Mouse (Mus musculus) forebrain, embryonic 12.5 days (tissue): Measurements from ENCODE around the gene Gpr157. TPM values are rescaled to one million over a fixed set of nuclear protein-coding genes. Genes with fewer than 3 reads are reported as not detected.

ENCODE experiments used
- ATAC-seq: fragments of 200-750 bp; cut with Nextera tagmentation; 2 replicates; pipeline ENCODE4 v1.8.0; 2017; ENCODE audit warnings: moderate TSS enrichment; ENCODE audit not compliant: low FRiP score
- H3K27ac ChIP-seq: fragments of 300-500 bp; sonication (generic); 2 replicates; pipeline ENCODE4 v1.5.1; 2016; ENCODE audit warnings: mild to moderate bottlenecking
- H3K27me3 ChIP-seq: fragments of 300-500 bp; sonication (generic); 2 replicates; pipeline ENCODE4 v1.6.1; 2016; ENCODE audit warnings: mild to moderate bottlenecking
- H3K36me3 ChIP-seq: fragments of 300-500 bp; sonication (generic); replicated peaks from 2 replicates; pipeline ENCODE4 v1.6.1; 2016; ENCODE audit warnings: mild to moderate bottlenecking
- H3K4me1 ChIP-seq: fragments of 300-500 bp; sonication (generic); 2 replicates; pipeline ENCODE4 v1.6.1; 2016
- H3K4me2 ChIP-seq: fragments of 300-500 bp; sonication (generic); 2 replicates; pipeline ENCODE4 v1.6.1; 2016; ENCODE audit warnings: mild to moderate bottlenecking, moderate library complexity
- H3K4me3 ChIP-seq: fragments of 300-500 bp; sonication (generic); replicated peaks from 2 replicates; pipeline ENCODE4 v1.5.1; 2016; ENCODE audit warnings: mild to moderate bottlenecking
- H3K9ac ChIP-seq: fragments of 300-500 bp; sonication (generic); 2 replicates; pipeline ENCODE4 v1.6.1; 2016; ENCODE audit warnings: mild to moderate bottlenecking
- H3K9me3 ChIP-seq: fragments of 300-500 bp; sonication (generic); 2 replicates; pipeline ENCODE4 v1.6.1; 2016
- WGBS: fragments of 180-500 bp; shearing (Covaris S2); methylation state at CpG from one replicate; pipeline ENCODE4 v1.1.7; 2016; 5-methylcytosine and 5-hydroxymethylcytosine counted together
- polyA plus RNA-seq: library from polyadenylated mRNA; unstranded; fragments of >200 nt; fragmentation: Nextera tagmentation; extraction: Ambion mirVana; gene quantifications from 2 replicates; pipeline ENCODE4 v1.2.1, GENCODE M21; 2016

Gpr157 gene
- polyA plus RNA-seq, 1 experiment from 2014 or later = 0.54 TPM

- Histone ChIP-seq H3K36me3 (no peaks in the 10 kb centered on the region), H3K4me1 (peaks cover 12% of the 10 kb centered on the region), H3K9ac (no peak within 1 kb of the TSS), H3K4me2 (peak within 1 kb of the TSS; percentile 45), H3K9me3 (no peaks in the 10 kb centered on the region), H3K27ac (no peak within 1 kb of the TSS), H3K27me3 (no peaks in the 10 kb centered on the region), H3K4me3 (peak within 1 kb of the TSS; percentile 14; the same call in 1 of the 2 replicates)
- ATAC-seq = peak; percentile 51; the same call in 1 of the 2 replicates
- 7% methylated on average over 15 of the region's 15 CpGs for WGBS
Measured at GRCm38 (mm10) chr4:150119055-150119454, 31.9 kb downstream of the Gpr157 start, which contains the start of gene Slc2a5. TSS of gene Slc2a5 (plus strand) at chr4:150119283.

GRCm38 (mm10) chr4:150119640-150120039 lies 32.5 kb downstream of the Gpr157 start:
- Histone ChIP-seq H3K9ac (no peak overlapping the region), H3K27me3 (no peaks in the 10 kb centered on the region), H3K27ac (no peak overlapping the region), H3K36me3 (no peaks in the 10 kb centered on the region), H3K4me2 (peak overlapping the region; percentile 45), H3K4me3 (0 out of 2 replicates have a peak overlapping the region, but pooled peaks have one; percentile 14), H3K4me1 (peaks cover 12% of the 10 kb centered on the region), H3K9me3 (no peaks in the 10 kb centered on the region)
- no peak for ATAC-seq
- 71% methylated on average over 14 of the region's 14 CpGs for WGBS

- ATAC-seq = no peak
- 65% methylated on average over 15 of the region's 15 CpGs for WGBS
- no peak overlapping the region for H3K4me2 ChIP-seq
- no peaks in the 10 kb centered on the region for H3K27me3 ChIP-seq
- no peak overlapping the region for H3K9ac ChIP-seq
- no peak overlapping the region for H3K4me3 ChIP-seq
- H3K36me3 ChIP-seq = no peaks in the 10 kb centered on the region
- H3K27ac ChIP-seq = no peak overlapping the region
- H3K9me3 ChIP-seq = no peaks in the 10 kb centered on the region
- H3K4me1 ChIP-seq = peaks cover 12% of the 10 kb centered on the region
Measured at GRCm38 (mm10) chr4:150120173-150120833, 33.1 kb downstream of the Gpr157 start.

- no peak for ATAC-seq
- H3K4me1 ChIP-seq = peaks cover 12% of the 10 kb centered on the region
Measured at GRCm38 (mm10) chr4:150121430-150121829, 34.3 kb downstream of the Gpr157 start.

GRCm38 (mm10) chr4:150122476-150122875 lies 35.3 kb downstream of the Gpr157 start:
- no peaks in the 10 kb centered on the region for H3K27me3 ChIP-seq
- peaks cover 12% of the 10 kb centered on the region for H3K4me1 ChIP-seq
- H3K9ac ChIP-seq = no peak overlapping the region
- H3K4me2 ChIP-seq = no peak overlapping the region
- H3K4me3 ChIP-seq = no peak overlapping the region
- H3K9me3 ChIP-seq = no peaks in the 10 kb centered on the region
- no peak overlapping the region for H3K27ac ChIP-seq
- H3K36me3 ChIP-seq = no peaks in the 10 kb centered on the region
- ATAC-seq = no peak
- WGBS = 75% methylated on average over 3 of the region's 3 CpGs

More at GRCm38 (mm10) chr4:150121430-150121829, 34.3 kb downstream of the Gpr157 start:
- Histone ChIP-seq H3K36me3 (no peaks in the 10 kb centered on the region), H3K27ac (no peak overlapping the region), H3K27me3 (no peaks in the 10 kb centered on the region), H3K4me3 (no peak overlapping the region), H3K4me2 (no peak overlapping the region), H3K9me3 (no peaks in the 10 kb centered on the region), H3K9ac (no peak overlapping the region)
- WGBS = 81% methylated on average over 8 of the region's 8 CpGs

GRCm38 (mm10) chr4:150126373-150126772 lies 39.2 kb downstream of the Gpr157 start:
- no peak overlapping the region for H3K4me3 ChIP-seq
- no peaks in the 10 kb centered on the region for H3K27me3 ChIP-seq
- no peaks in the 10 kb centered on the region for H3K36me3 ChIP-seq
- no peak overlapping the region for H3K27ac ChIP-seq
- ATAC-seq = no peak
- H3K4me1 ChIP-seq = peaks cover 4% of the 10 kb centered on the region
- no peak overlapping the region for H3K9ac ChIP-seq
- WGBS = 94% methylated on average over 5 of the region's 5 CpGs
- no peaks in the 10 kb centered on the region for H3K9me3 ChIP-seq
- H3K4me2 ChIP-seq = no peak overlapping the region

- H3K27me3 ChIP-seq = peaks cover 4% of the 10 kb centered on the region; the same call in 1 of the 2 replicates
- H3K36me3 ChIP-seq = no peaks in the 10 kb centered on the region
- no peak overlapping the region for H3K4me3 ChIP-seq
- H3K4me2 ChIP-seq = no peak overlapping the region
- WGBS = 96% methylated on average over 7 of the region's 7 CpGs
- no peak overlapping the region for H3K9ac ChIP-seq
- H3K4me1 ChIP-seq = peaks cover 10% of the 10 kb centered on the region
- H3K27ac ChIP-seq = no peak overlapping the region
- no peak for ATAC-seq
- no peaks in the 10 kb centered on the region for H3K9me3 ChIP-seq
Measured at GRCm38 (mm10) chr4:150127894-150128293, 40.7 kb downstream of the Gpr157 start.

- H3K9ac ChIP-seq = no peak overlapping the region
- WGBS = 62% methylated on average over 8 of the region's 8 CpGs
- no peaks in the 10 kb centered on the region for H3K9me3 ChIP-seq
- no peak overlapping the region for H3K27ac ChIP-seq
- H3K27me3 ChIP-seq = peaks cover 9% of the 10 kb centered on the region; the same call in 1 of the 2 replicates
- no peaks in the 10 kb centered on the region for H3K36me3 ChIP-seq
- no peak for ATAC-seq
- H3K4me3 ChIP-seq = no peak overlapping the region
- H3K4me1 ChIP-seq = peaks cover 13% of the 10 kb centered on the region
- no peak overlapping the region for H3K4me2 ChIP-seq
Measured at GRCm38 (mm10) chr4:150128571-150128970, 41.4 kb downstream of the Gpr157 start.

GRCm38 (mm10) chr4:150130661-150131060 lies 43.5 kb downstream of the Gpr157 start:
- H3K4me1 ChIP-seq = peaks cover 13% of the 10 kb centered on the region
- H3K4me3 ChIP-seq = no peak overlapping the region
- no peak overlapping the region for H3K9ac ChIP-seq
- no peaks in the 10 kb centered on the region for H3K9me3 ChIP-seq
- peaks cover 12% of the 10 kb centered on the region; the same call in 1 of the 2 replicates for H3K27me3 ChIP-seq
- no peak overlapping the region for H3K4me2 ChIP-seq
- 28% methylated on average over 2 of the region's 2 CpGs for WGBS
- no peak for ATAC-seq
- no peaks in the 10 kb centered on the region for H3K36me3 ChIP-seq
- H3K27ac ChIP-seq = no peak overlapping the region

GRCm38 (mm10) chr4:150132692-150133271 lies 45.6 kb downstream of the Gpr157 start:
- ATAC-seq = no peak
- H3K9me3 ChIP-seq = no peaks in the 10 kb centered on the region
- peak overlapping the region; percentile 43 for H3K4me2 ChIP-seq
- H3K27ac ChIP-seq = no peak overlapping the region
- peaks cover 13% of the 10 kb centered on the region for H3K4me1 ChIP-seq
- H3K4me3 ChIP-seq = peak overlapping the region; percentile 21; the same call in 1 of the 2 replicates
- H3K9ac ChIP-seq = no peak overlapping the region
- peaks cover 12% of the 10 kb centered on the region; the same call in 1 of the 2 replicates for H3K27me3 ChIP-seq
- WGBS = 34% methylated on average over 24 of the region's 24 CpGs
- no peaks in the 10 kb centered on the region for H3K36me3 ChIP-seq

- Histone ChIP-seq H3K4me2 (no peak overlapping the region), H3K4me3 (no peak overlapping the region), H3K27me3 (peaks cover 22% of the 10 kb centered on the region), H3K9ac (no peak overlapping the region), H3K36me3 (no peaks in the 10 kb centered on the region), H3K27ac (no peak overlapping the region), H3K9me3 (no peaks in the 10 kb centered on the region), H3K4me1 (peaks cover 21% of the 10 kb centered on the region)
- no peak for ATAC-seq
- WGBS = 87% methylated on average over 7 of the region's 7 CpGs
Measured at GRCm38 (mm10) chr4:150135254-150135653, 48.1 kb downstream of the Gpr157 start.

GRCm38 (mm10) chr4:150136693-150137092 lies 49.5 kb downstream of the Gpr157 start:
- Histone ChIP-seq H3K27me3 (peaks cover 22% of the 10 kb centered on the region), H3K9me3 (no peaks in the 10 kb centered on the region), H3K9ac (no peak overlapping the region), H3K27ac (no peak overlapping the region), H3K36me3 (no peaks in the 10 kb centered on the region), H3K4me1 (peaks cover 15% of the 10 kb centered on the region), H3K4me3 (no peak overlapping the region), H3K4me2 (no peak overlapping the region)
- peak; percentile 59; the same call in 1 of the 2 replicates for ATAC-seq
- WGBS = 5% methylated on average over 10 of the region's 10 CpGs
